Mouse (Mus musculus) spleen, embryonic (tissue): ENCODE measurements around the gene Rsf1.

Experiments used
- CTCF ChIA-PET: fragments of 350-600 bp; sonication (Branson Sonifier 250); formaldehyde crosslinking; loops from one replicate; lab custom pipeline; 2022; lab: Charles Lee

Rsf1 gene

DNA sequence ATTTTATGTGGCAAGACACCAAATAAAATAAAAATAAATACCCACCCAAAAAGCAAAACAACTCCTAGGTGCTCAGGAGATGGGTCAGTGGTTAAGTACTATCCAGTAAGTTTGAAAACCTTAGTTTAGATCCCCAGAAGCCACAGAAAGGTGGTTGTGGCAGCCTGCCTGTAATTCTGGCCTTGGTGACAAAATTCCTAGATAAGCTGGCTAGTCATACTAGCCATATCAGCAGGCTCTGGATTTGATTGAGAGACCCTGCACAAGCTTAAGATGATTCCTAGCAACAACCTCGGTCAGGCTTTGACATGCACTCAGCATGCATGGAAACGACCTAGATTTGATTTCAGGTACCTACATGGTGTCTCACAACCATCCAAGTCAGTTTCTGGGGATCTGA, 49.7 kb downstream of the Rsf1 start:
- CTCF ChIA-PET, result no interaction called here

DNA sequence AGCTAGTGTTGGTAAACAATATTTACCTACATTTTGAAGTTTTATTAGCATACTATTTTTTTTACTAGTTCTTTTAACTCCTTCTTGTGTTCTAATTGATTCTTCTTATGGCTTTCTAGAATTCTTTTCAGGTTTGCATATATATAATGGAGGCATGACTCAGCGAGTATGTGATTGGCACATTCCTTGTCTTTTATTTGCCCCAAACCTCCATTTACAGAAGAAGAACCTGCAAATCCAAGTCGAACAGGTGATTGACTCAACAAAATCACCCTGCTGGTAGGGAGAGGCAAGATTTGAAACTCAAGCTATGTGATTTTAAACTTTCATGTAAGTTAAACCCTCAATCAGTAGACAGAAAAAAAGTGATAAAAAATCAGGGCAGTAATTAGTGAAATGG, 51.6 kb downstream of the Rsf1 start:
- CTCF ChIA-PET, result interaction anchor here (0.7 kb wide), 1 partner anchor 309 kb away, joined by 5 read pairs; no protein-coding TSS in a partner anchor

DNA sequence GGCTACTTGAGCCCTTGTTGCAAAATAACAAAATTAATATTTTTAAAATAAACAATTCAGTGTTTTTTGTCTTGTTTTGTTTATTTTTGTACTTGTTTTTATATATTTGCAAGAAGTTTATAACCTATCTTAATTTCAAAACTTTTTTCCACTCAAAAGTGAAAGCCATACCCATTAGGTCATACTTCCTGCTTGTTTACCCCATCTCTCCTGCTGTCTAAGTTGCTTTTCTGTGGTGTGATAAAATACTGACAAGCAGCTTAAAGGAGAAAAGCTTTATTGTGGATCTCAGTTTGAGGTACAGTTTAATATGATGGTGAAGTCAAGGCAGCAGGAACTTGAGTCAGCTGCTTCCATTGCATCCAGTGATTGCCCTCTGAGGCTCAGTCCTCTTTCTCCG, 53.2 kb downstream of the Rsf1 start:
- CTCF ChIA-PET, result no interaction called here

DNA sequence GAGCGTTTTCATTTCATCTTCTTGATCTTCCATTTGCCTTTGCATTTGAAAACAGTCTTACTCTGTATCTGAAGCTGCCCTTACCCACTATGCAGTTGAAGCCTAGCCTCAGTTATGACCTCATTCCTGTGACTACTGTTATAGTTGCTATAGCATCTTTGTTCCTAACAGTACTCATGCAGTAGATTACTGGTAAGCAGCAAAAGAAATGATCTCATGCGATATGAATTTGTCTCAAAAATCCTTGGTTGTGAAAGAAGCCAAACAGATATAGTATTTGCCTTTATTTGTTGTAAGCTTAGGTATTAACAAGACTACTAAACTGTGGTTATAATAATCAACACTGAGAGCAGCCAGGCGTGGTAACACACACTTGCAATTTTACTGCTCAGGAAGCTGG, 65.4 kb downstream of the Rsf1 start:
- CTCF ChIA-PET, result no interaction called here

DNA sequence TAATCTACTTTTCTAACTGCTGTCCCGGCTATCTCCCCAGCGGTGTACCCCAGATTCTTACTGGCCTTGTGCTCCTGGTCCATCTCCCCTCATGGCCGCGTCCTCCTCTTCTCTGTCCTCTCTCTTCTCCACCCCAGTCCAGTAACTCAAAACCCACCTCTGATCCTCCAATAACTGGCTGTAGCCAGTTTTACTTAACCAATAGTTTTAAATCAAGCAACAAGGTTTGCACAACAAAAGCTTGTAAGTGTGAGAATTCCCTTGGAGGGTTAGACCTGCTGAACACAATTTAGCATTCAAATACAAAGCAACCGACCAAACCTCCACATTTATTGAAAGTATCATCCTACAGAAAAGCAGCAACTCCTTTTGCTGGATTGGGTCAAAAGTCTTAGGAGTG, 68.0 kb downstream of the Rsf1 start:
- CTCF ChIA-PET, result no interaction called here

DNA sequence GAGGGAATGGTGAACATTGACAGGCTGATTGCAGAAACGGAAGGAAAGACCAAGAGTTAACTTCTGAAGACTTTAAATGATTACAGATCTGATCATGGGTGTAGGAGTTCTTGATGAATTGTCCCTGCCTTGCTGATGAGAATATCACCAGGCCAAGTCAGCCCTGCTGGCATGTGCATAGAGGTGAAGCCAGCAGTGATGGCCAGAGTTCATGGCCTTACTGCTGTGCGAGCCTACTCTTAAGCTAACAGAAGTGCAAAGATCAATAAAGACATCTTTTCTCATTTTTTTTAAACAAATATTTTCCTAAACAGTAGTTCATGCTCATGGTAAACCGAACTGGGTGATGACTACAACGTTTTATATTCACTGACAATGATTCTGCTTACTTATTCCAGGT, 71.0 kb downstream of the Rsf1 start:
- CTCF ChIA-PET, result no interaction called here

DNA sequence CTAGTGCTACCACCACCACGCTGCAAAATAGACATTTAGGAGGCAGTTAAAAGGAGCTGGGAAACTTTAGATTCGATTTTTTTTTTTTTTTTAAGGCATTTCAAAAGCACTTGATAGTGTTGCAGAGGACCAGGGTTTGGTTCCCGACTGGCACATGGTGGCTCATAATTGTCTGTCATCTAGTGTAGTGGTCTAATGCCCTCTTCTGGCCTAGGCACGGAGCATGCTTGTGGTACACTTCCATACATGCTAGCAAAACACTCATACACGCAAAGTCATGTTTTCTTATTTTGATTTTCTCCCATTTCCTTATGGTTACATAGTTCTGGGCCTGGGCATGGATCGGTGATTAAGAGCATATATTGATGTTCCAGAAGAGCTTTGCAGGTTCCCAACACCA, 76.5 kb downstream of the Rsf1 start:
- CTCF ChIA-PET, result interaction anchor here (0.8 kb wide), 1 partner anchor 34 kb away, joined by 9 read pairs; no protein-coding TSS in a partner anchor

DNA sequence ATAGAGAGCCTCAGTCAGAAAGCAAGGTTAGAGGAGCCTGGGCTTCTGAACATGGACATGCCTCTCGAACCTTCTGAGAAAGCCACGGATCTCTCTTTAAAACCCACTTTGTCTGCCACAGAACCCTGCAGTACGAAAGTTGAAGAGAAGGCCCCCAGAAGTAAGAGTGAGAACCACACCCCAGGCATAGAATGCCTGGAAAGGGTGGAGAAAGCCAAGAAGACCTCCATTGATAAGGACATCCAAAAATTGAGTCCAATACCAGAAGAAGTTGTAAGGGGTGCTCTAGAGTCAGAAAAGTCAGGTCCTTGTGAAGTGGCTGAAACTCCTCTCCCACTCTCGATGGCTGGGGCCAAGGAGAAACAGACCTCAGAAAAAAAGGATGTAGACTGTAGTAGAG, 81.9 kb downstream of the Rsf1 start:
- CTCF ChIA-PET, result interaction anchor here (0.6 kb wide), 1 partner anchor 248 kb away, joined by 5 read pairs; no protein-coding TSS in a partner anchor

DNA sequence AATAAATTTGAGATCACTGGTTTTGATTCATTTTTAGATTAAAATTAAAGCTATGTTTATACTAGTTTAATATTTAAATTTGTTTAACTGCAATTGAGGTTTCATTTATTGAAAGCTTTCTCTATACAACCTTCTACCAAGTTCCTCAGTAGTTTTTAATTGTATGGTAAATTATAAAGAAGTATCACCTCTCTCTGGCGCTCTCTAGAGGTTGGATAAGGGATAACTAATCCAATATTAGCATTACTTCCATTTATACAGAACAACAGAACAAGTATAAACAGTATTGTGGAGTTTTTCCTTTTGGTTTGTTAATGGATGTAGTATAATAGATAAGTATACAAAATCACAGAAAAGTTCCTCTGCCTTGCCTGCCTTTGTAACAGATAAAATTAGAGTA, 99.5 kb downstream of the Rsf1 start:
- CTCF ChIA-PET, result interaction anchor here (0.6 kb wide), 1 partner anchor 389 kb away, joined by 4 read pairs; no protein-coding TSS in a partner anchor

DNA sequence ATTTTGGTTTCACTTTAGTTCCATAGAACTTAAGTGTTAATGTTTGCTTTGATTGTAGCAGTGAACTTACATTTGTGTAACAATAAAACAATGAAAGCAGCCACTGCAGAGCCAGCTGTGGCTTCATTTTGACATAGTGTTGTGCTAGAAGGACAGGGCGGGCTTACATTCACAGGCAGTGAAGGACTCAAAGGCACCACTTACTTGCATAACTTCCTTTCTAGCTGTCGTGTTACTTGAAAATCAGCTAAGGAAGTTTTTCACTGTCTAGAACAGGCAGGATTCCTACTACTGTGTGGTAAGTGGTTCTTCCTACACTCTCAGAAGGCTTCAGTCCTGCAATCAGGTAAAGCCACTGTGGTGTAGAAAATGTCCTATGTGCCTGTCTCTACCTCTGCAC, 108.1 kb downstream of the Rsf1 start:
- CTCF ChIA-PET, result no interaction called here

DNA sequence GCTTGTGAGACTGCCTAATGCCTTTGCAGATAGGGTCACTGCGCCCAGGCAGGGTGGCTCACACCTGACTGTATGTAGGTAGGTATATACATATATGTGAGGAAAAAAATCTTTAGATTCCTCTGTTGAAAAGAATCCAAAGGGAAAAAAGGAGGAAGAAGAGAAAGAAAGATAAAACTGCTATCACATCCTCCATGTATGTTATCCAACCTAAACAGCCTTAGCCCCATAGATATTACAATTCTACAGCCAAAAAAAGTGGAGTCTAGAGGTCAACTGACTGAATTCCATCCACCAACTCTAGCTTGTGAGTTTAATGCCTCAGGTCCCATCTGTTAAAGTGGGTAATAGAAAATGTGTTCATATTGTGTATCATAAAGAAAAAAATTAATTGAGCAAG, 115.8 kb downstream of the Rsf1 start:
- CTCF ChIA-PET, result no interaction called here

DNA sequence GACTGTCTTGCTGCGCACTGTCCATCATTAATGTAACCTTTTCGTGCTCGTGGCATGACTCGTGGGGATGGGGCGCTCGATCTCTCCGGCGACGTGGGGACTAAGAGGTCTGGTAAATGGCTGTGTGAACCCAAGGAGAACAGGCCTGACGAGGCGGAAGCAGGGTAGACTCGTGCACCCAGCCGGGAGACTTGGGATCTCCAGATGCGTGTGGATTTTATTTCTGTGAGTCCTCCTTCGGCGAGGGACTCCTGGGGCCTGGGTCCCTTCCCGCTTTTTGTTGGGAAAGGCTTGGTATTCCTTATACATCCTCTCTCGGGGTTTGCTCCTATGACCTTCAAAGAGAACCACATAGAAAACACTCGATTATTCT, 116.4 kb downstream of the Rsf1 start:
- CTCF ChIA-PET, result no interaction called here

DNA sequence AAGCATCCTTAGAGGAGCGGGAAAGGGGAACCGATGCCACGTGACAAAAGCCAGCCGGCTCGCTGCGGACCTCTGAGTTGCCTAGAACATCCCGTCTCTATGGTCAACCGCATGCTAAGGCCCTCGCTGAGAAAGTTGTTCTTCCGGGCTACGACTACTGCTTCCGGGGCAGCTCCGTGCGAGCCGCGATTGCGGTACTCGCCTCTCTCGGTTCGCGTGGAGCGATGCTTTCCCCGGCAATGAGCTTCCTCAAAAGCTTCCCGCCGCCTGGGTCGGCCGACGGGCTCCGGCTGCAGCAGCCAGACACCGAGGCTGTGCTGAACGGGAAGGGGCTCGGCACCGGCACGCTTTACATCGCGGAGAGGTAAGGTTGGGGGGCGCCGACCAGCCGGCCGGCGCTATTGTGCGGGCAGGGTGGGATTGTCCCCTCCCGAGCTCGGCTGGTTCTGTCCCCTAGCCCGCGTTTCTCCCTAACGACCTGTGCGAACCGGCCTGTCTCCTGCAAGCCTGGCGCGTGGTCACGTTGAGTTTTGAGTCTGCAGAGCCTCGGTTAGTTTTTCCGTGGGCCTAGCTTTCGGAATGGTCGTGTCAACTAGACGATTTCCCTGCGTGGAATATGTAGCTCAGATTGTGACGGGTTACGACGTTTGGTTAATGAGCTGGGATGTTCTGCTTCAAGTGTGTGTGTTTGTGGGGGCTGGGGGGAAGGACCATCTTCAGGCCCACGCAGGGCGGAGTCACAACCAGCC, 117.0 kb downstream of the Rsf1 start, which contains the start of gene Clns1a:
TSS of gene Clns1a (plus strand) at position 129 of the 749 bp plus-strand sequence.
- CTCF ChIA-PET, result no interaction called here

DNA sequence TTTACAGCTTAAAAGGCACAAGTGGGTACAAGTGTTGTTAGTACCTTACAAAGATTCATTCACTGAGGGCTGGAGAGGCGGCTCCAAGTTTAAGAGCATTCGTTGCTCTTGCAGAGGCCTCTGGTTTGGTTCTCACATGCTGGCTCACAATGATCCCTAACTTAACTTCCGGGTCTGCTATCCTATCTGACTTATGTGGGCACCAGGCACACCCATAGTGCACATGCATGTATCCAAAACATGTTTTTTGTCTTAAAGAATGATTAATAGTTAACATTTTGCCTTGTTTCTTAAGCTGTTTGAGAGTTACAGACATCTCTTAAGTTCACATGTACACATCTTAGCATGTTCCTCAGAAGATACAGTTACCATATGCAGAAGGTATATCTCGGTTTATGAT, 120.5 kb downstream of the Rsf1 start:
- CTCF ChIA-PET, result interaction anchor here (0.6 kb wide), 1 partner anchor 25 kb away, joined by 4 read pairs; no protein-coding TSS in a partner anchor

DNA sequence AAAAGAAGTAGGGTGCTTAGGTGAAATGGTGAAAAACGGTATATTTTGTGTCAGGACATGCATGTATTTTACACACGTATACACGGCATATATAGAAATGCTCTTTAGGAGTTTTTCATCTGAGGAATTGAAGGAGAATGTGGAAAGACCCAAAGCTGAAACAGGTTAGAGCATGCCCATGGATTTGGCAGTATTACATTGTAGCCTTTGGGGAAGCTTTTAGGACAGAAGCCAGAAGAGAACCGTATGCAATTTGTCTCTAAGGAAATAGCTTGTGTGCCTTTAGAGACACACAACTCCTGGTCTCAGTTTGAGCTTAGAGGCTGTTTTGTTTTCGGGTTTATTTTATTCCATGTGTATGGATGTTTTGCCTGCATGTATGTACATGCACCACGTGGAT, 121.4 kb downstream of the Rsf1 start:
- CTCF ChIA-PET, result interaction anchor here (0.7 kb wide), 1 partner anchor 167 kb away, joined by 5 read pairs; no protein-coding TSS in a partner anchor

DNA sequence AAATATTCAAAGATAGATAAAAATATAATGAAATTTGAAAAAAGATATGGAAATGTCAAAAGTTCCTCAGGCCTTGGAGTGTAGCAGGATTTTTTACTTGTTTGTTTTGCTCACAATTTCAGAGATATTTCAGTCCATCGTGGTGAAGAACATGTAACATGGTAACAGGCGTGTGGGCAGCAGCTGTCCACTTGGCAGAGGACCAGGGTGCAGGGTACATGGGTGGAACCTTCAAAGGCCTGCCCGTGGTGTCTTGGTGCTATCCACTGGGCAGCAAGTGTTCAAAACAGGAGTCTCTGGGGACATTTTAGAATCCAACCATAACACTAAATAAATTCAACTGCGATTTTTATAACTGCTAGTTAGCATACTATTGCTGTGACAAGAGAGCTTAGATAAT, 127.4 kb downstream of the Rsf1 start:
- CTCF ChIA-PET, result no interaction called here

DNA sequence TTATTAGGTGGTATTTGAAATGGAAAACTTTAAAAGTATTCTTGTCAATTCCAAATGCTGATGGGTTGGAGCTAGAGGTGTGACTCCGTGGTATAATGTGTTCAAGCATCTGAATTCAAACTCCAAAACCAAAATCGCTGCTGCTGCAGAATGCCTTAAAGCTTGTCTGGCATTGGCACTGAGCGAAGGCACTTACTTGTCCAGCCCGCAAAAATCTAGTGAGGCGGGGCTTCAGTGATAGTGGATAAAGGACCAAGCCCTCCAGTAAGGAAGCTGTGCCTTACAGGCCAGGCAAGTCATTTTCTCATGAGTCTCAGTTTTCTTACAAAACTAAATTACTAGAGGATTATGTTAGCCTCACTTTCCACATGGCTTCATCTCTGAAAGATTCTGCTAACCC, 128.1 kb downstream of the Rsf1 start:
- CTCF ChIA-PET, result no interaction called here

DNA sequence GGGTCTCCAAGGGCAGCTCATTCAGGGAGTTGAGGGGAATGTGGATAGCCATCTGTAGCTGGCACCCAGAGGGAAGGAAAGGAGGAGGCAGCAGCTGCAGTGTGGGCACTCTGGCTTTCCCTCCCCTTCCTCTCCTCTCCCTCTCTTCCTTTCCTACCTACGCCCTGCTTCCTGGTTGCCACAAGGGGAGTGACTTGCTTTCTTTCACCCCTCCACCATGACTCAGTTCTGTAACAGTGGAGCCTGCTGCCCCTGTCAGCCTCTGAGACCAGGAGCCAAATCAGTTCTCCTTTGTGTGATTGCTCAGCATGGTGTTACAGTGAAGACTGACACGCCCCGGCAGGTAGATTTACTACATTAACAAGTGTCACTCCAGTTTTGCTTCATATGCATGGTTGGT, 129.5 kb downstream of the Rsf1 start:
- CTCF ChIA-PET, result no interaction called here

DNA sequence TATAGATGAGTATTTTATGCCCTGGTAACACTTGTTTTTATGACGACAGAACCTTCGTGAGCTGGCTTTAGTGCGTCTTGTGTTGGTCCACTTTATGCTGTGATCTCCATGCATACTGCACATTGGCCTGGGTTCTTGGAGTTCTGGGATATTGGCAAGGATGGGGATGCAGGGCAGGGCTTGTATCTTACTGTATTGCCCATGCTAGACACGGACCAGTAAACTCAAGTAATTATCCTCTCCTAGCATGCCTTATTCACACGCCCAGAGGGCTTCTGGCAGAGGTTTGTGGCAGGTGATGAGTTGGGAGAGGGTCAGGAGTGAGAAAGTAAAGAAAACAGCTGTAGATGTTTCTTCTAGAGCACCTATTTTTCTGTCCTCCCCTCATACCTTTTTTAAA, 135.0 kb downstream of the Rsf1 start:
- CTCF ChIA-PET, result interaction anchor here (0.5 kb wide), 1 partner anchor 752 kb away, joined by 8 read pairs; no protein-coding TSS in a partner anchor

DNA sequence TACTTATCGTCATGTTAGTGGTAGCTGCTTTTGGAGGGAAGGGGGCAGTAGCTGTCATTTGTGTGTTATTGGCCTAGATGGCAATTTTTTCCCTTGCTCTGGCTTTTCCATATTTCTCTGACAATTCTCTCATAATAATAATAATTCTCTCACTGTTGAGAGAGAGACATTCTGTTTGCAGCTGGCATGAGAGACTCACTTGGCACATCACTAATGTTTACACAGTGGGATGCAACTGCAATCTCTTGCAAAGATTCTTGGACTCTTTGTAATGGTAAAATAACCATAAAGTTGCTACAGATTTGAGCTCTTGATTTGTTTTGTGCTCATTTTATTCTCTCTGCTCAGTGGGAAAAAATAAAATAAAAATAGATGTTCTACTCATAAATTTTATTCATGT, 137.6 kb downstream of the Rsf1 start:
- CTCF ChIA-PET, result no interaction called here

DNA sequence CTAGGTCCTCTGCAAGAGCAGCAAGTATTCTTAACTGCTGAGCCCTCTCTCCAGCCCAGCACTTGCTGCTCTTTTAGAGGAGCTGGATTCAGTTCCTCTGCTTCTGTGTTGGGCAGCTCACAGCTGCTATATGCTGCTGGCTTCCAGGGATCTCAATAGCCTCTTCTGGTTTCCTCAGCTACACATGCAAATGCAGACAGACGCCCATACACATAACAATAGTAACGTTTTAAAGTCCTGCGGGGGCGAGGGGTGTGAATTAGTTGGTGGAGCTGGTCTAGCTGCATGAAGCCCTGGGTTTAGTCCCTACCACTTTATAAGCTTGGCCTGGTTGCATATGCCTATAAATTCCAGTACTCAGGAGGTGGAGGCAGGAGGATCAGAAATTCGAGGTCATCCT, 139.4 kb downstream of the Rsf1 start:
- CTCF ChIA-PET, result no interaction called here

DNA sequence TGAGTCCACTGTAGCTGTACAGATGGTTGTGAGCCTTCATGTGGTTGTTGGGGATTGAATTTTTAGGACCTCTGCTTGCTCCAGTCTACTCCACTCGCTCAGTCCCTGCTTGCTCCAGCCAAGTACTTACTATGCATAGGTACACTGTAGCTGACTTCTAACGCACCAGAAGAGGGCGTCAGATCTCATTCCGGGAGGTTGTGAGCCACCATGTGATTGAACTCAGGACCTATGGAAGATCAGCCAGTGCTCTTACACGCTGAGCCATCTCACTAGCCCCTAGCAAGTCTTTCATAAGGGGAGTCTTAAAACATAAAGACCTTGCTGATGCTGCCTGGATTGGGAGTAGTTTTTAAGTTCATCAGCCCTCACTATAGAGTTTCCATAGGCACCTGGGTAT, 140.4 kb downstream of the Rsf1 start:
- CTCF ChIA-PET, result no interaction called here

DNA sequence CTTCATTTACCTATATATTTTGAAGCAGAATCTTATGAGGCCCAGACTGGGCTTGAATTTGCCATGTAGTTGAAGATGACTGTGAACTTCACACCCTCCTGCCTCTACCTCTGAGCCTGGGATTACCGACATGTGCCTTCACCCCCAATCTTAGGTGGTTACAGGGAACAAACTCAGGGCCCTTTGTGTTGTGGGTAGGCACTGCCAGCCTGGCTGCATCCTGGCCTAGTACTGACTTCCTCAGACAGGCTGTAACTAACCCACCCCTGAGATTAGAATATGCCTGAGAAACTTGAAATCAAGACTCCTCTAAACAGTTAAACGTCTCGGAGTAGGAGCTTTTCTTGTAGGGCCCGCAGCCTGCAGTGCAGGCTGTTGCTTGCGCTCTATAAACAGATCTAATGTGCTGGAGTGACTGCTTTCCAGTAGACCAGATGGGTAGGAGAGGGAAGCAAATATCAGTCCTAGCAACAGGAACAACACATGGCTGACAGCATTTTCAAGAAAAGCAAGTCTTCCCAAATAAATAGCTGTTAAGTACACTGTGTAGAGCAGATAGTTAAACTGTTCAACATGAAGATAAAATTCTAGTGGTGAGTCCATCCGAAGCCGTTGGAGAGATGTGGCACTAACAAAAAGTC, 142.7 kb downstream of the Rsf1 start:
- CTCF ChIA-PET, result no interaction called here
